Mouse (Mus musculus): ENCODE data around the gene Garnl3.

- TF ChIP-seq POLR2A (IDR thresholded peaks at IDR 0.05; ENCODE audit: low read depth, low read length) (no peak), CTCF (conservative IDR thresholded peaks at IDR 0.05; ENCODE audit: insufficient read depth, insufficient read length, low read depth, low read length) (no peak)
Observed at GRCm38 (mm10) chr2:33122856-33123255, 8.6 kb downstream of the Garnl3 start.
